In genomic region chr7:83668724-83669123, GRCm38 (mm10) we compare ENCODE assay signal across 8 mouse cellular contexts. TPM values are rescaled to one million over a fixed set of nuclear protein-coding genes. Genes with fewer than 3 reads are reported as not detected.
A peak's percentile ranks its signal among the peaks of the same experiment; 100 is the strongest.
DNase-seq lines count a peak whose midpoint lies in the region; ATAC-seq and TF ChIP-seq lines count a peak whose summit lies in the region.

No protein-coding gene starts in this region.

- H3K4me3 ChIP-seq in heart, adult 2 months: no peak overlapping the region
- no peak overlapping the region for H3K4me3 ChIP-seq in ES-E14 (ENCODE audit: insufficient read depth in 1 of 2, low read depth in 1 of 2, low read length in 2 of 2, poor library complexity in 1 of 2, severe bottlenecking in 1 of 2)
- no peak overlapping the region for H3K4me3 ChIP-seq in midbrain, embryonic 11.5 days (ENCODE audit: low read depth, low read length)

- intact Hi-C loops in heart, adult 2 months (cut with DNase I): loop anchor here (1.0 to 2.0 kb wide), 3 partner anchors 106 to 688 kb away; no protein-coding TSS in a partner anchor
- intact Hi-C loops in heart, postnatal 25 days (cut with DNase I): loop anchor here (1.0 to 5.0 kb wide), 3 partner anchors 106 to 219 kb away; no protein-coding TSS in a partner anchor

- no peak overlapping the region for H3K4me2 ChIP-seq in midbrain, embryonic 11.5 days

- H3K9ac ChIP-seq in heart, adult 2 months (ENCODE audit: low read depth, low read length): no peak overlapping the region
- no peak overlapping the region for H3K9ac ChIP-seq in ES-E14 (ENCODE audit: insufficient read depth, low read depth, low read length, poor library complexity, severe bottlenecking)
- H3K9ac ChIP-seq in midbrain, embryonic 11.5 days (ENCODE audit: low read length): no peak overlapping the region

- in situ Hi-C loops in ES-E14 (cut with MboI; ENCODE audit: low sequenced_read_pairs in 2 of 2, unreplicated experiment in 2 of 2): no loop called here

- no peak for TF ChIP-seq POLR2A in heart, adult 2 months (IDR thresholded peaks at IDR 0.05; ENCODE audit: insufficient read depth, low read depth, low read length)

- 0 out of 2 replicates have a peak, but pooled peaks have one; percentile 60 for TF ChIP-seq EP300 in heart, adult 2 months (IDR thresholded peaks at IDR 0.05; ENCODE audit: insufficient read depth, low read depth, low read length)

- H3K79me2 ChIP-seq in heart, adult 2 months (replicated peaks; ENCODE audit: control insufficient read depth, insufficient read depth, low read length): no peaks in the 10 kb centered on the region

- H3K27me3 ChIP-seq in heart, adult 2 months (ENCODE audit: control insufficient read depth, insufficient read depth, low read length): no peaks in the 10 kb centered on the region
- no peaks in the 10 kb centered on the region for H3K27me3 ChIP-seq in midbrain, embryonic 11.5 days (ENCODE audit: control insufficient read depth, insufficient read depth, low read length)

- H3K9me3 ChIP-seq in ES-E14 (ENCODE audit: control insufficient read depth, insufficient read depth, low read depth, low read length): no peaks in the 10 kb centered on the region
- no peaks in the 10 kb centered on the region for H3K9me3 ChIP-seq in midbrain, embryonic 11.5 days (ENCODE audit: control insufficient read depth, low read length)

- H3K4me1 ChIP-seq in heart, adult 2 months (ENCODE audit: control insufficient read depth, insufficient read depth, low read length): no peaks in the 10 kb centered on the region
- no peaks in the 10 kb centered on the region for H3K4me1 ChIP-seq in ES-E14 (ENCODE audit: control insufficient read depth in 2 of 2, insufficient read depth in 2 of 2, low read length in 2 of 2, poor library complexity in 1 of 2)
- H3K4me1 ChIP-seq in midbrain, embryonic 11.5 days (ENCODE audit: control insufficient read depth, insufficient read depth, low read length): no peaks in the 10 kb centered on the region

- peak; percentile 50 to 55 for DNase-seq in heart, adult 2 months
- no peak for DNase-seq in heart, postnatal 25 days (ENCODE audit: low spot score)
- peak; percentile 24 for DNase-seq in ES-E14 (ENCODE audit: low read depth, low spot score)
- peak; percentile 63 to 76 for DNase-seq in cerebellum, postnatal 25 days
- peak; percentile 64 for DNase-seq in gastrocnemius, postnatal 10 days
- peak; percentile 72 to 79 for DNase-seq in layer of hippocampus, postnatal 10 days (ENCODE audit: low spot score in 2 of 2)
- DNase-seq in midbrain, embryonic 11.5 days (ENCODE audit: low spot score, missing footprints): peak; percentile 86
- peak; percentile 78 for DNase-seq in testis, postnatal 10 days (ENCODE audit: low spot score)

- no peak for ATAC-seq in midbrain, embryonic 11.5 days (ENCODE audit: low FRiP score)

- no peak overlapping the region for H3K27ac ChIP-seq in heart, adult 2 months
- H3K27ac ChIP-seq in ES-E14 (ENCODE audit: insufficient read depth, low read depth, low read length, poor library complexity, severe bottlenecking): no peak overlapping the region
- no peak overlapping the region for H3K27ac ChIP-seq in midbrain, embryonic 11.5 days (ENCODE audit: low read depth, low read length)

- peak; percentile 96 for TF ChIP-seq CTCF in heart, adult 2 months (IDR thresholded peaks at IDR 0.05)

- 17% methylated on average over 1 of the region's 1 CpGs for WGBS in heart, adult 2 months
- 8% methylated on average over 1 of the region's 1 CpGs for WGBS in midbrain, embryonic 11.5 days

- no peaks in the 10 kb centered on the region for H3K36me3 ChIP-seq in heart, adult 2 months (ENCODE audit: control insufficient read depth, insufficient read depth, low read length)
- no peaks in the 10 kb centered on the region for H3K36me3 ChIP-seq in ES-E14 (ENCODE audit: control insufficient read depth, insufficient read depth, low read length, poor library complexity, severe bottlenecking)
- H3K36me3 ChIP-seq in midbrain, embryonic 11.5 days (ENCODE audit: control insufficient read depth, insufficient read depth, low read length): no peaks in the 10 kb centered on the region

TF ChIP-seq in ES-E14, 5 proteins besides CTCF, POLR2A, EP300 and RAD21:
- TF ChIP-seq CHD2 (IDR thresholded peaks at IDR 0.05; ENCODE audit: low read depth, low read length) (no peak), ZC3H11A (IDR thresholded peaks at IDR 0.05; ENCODE audit: borderline replicate concordance, low read depth, low read length) (0 out of 2 replicates have a peak, but pooled peaks have one; percentile 56), MAFK (IDR thresholded peaks at IDR 0.05; ENCODE audit: insufficient read depth, low read depth, low read length) (no peak), ZNF384 (IDR thresholded peaks at IDR 0.05; ENCODE audit: low read depth, low read length) (peak; percentile 65; the same call in 1 of the 2 replicates)

RNA-seq across cellular contexts. Expression of gene Stard5, which starts 37.0 kb away (rescaled TPM):
- total RNA-seq in heart, adult 2 months (2021): 1 to 10 TPM; 8.6 to 9.2 TPM
- 6.7 and 9.6 TPM in 2 replicates for polyA plus RNA-seq in heart, adult 2 months (2012; rRNA removed)
- 10 to 100 TPM; 11.0 to 11.9 TPM for total RNA-seq in heart, postnatal 25 days (2021)
- total RNA-seq in ES-E14 (2012; rRNA removed): 8.1 and 11.9 TPM in 2 replicates
- total RNA-seq in gastrocnemius, postnatal 10 days (2021): 1 to 10 TPM; 8.6 to 9.1 TPM
- 10 to 100 TPM; 13.4 to 16.4 TPM for total RNA-seq in layer of hippocampus, postnatal 10 days (2021)
- polyA plus RNA-seq in midbrain, embryonic 11.5 days (2014; fragmentation: Nextera tagmentation; extraction: Ambion mirVana): 12.4 and 13.2 TPM in 2 replicates
